Mouse (Mus musculus) adrenal gland, postnatal 10 days (tissue): ENCODE results near the gene Nptn. TPM values are rescaled to one million over a fixed set of nuclear protein-coding genes. Genes with fewer than 3 reads are reported as not detected.
"Not testable (repeated sequence)": the region's sequence is repeated elsewhere in the genome, so short reads cannot be mapped to it uniquely, and the experiment has no call there.

Source experiments
- DNase-seq: peaks from one replicate; pipeline ENCODE4 v3.0.0; 2021; ENCODE audit warnings: mixed read lengths
- total RNA-seq, 2 experiments: library from RNA; stranded (reverse); gene quantifications; 2 replicates each; pipeline ENCODE4 v1.2.3; 2021

Gene Nptn
- total RNA-seq, 2 experiments from 2014 or later: 172 to 178 TPM

DNA sequence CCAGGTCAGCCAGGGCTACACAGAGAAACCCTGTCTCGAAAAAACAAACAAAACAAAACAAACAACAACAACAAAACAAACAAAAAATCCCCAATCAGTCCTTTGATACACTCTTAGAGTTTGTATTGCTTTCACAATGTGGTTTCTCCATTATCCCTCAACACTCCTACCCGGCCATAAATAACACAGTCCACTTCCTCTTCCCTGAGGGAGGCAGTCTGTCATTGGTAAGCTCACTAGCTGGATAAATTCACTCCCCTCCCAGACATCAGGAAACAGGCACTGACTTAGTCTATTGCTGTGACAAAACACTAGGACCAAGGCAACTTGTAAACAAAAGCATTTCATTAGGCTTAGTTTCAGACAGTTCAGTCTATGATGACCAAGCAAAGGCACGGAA is 21.8 kb upstream of the Nptn start:
- no peak for DNase-seq

DNA sequence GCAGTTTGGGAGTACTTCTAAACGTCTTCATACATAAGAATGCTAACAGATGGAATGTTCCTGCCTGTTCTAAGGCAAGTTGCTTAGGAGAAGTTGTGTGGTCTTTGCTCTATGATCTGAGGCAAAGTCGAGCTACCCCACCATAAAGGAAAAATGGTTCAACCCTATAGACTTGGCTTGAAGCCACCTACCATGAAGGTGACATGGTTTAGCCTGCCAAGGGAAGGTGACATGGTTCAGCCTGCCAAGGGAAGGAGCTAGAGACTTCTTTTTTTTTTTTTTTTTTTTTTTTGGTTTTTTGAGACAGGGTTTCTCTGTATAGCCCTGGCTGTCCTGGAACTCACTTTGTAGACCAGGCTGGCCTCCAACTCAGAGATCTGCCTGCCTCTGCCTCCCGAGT is 16.1 kb upstream of the Nptn start:
- DNase-seq: not testable (repeated sequence)

DNA sequence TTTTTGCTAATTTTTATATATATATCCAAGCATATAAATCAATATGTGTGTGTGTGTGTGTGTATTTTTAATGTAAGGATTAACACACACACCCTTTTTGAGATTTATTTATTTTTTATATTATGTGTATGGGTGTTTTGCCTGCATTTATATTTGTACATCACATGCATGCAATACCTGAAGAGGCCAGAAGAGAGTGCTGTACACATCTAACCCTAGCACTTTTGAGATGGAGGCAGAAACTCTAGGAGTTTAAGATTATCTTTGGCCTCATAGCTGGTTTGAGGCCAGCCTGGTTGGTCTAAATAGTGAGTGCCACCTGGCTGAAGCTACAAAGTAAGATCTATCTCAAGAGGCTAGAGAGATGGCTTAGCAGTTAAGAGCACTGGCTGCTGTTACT is 14.4 kb upstream of the Nptn start:
- no peak for DNase-seq

- DNase-seq: no peak
These were observed 11.0 kb upstream of the Nptn start for GRCm38 (mm10) chr9:58571001-58571400.

GRCm38 (mm10) chr9:58578669-58579068 is 3.4 kb upstream of the Nptn start:
- DNase-seq: peak; percentile 93

DNA sequence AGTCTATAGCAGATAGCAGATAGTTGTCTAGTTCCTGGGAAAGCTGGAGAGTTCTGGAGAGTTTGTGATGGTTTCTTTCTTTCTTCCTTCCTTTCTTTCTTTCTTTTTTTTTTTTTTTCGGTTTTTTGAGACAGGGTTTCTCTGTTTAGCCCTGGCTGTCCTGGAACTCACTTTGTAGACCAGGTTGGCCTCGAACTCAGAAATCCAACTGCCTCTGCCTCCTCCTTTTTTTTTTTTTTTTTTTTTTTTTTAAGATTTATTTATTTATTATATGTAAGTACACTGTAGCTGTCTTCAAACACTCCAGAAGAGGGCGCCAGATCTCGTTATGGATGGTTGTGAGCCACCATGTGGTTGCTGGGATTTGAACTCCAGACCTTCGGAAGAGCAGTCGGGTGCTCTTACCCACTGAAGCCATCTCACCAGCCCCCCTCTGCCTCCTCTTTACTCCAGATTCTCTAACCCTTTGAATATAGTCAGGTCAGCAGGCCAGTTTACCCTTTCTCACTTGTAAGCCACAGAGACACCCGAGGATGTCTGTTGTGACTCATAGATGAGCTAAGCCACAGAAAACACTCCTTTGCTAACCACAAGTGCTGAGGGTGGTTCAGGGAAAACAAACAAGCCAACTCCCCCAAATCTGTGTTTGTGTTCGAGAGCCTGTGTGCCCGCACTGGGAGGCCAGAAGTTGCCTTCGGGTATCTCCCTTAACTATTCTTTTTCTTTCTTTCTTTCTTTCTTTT is 1.4 kb upstream of the Nptn start:
- DNase-seq: not testable (repeated sequence)

DNA sequence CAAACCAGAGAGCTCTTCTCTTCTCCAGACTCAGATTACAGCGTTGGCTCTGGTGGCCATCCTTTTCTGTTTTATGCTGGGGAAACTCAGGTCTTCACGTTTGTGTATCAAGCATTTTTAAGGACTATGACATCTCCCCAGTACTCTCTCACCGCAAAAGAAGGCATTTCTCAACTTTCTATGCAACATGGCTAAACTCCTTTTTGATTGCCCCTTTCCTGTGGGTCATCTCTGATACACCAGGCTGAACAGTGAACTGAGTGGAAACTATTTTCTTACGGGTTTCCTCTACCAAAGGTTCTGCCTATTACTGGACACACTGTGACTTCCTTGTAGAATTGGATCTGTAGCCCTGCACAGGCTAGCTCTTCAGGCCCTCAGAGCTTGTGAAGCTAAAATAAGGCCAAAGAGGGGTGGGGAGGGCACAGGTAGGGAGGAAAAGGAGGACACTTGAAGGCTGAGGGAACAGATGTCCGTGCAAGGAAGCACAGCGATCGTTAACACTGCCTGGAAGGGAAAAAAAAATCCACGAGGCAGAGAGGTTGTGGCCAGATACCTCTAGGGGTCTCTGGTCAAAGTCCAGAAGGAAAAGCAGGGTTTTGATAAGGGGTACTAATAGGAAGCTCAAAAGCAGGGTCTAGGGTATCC is 633 bp upstream of the Nptn start:
- no peak for DNase-seq

DNA sequence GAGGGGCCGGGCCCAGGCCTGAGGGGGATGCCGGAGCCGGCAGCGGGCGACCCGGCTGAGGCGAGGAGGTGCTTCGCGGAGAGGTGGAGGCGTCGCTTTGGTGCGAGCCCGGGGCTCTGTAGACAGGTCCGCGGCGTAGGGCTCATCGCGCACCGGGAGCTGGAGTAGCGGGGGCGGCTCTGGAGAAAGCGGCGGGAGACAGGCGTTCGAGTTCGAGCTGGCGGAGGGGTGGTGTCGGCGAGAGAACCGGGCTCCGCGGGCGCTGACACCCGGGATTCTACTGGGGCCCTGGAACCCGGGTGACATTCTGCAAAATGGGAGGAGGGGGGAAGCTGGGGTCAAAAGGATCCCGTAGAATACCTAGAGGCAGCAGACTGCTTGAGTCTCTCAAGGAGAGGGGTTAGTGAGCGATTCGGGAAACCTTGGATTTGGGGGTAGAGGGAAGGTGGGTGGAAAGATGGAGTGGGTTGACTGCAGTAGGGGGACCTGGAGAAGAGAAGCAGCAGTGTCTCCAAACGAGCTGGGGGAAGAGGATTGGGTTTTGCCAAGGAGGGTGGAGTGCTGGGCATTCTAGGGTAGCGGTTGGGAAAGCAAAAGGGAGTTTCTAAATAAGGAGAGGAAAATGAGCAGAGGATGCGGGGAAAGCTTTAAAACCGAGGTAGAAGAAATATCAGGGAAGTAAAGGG is 684 bp downstream of the Nptn start:
- peak; percentile 64 for DNase-seq

DNA sequence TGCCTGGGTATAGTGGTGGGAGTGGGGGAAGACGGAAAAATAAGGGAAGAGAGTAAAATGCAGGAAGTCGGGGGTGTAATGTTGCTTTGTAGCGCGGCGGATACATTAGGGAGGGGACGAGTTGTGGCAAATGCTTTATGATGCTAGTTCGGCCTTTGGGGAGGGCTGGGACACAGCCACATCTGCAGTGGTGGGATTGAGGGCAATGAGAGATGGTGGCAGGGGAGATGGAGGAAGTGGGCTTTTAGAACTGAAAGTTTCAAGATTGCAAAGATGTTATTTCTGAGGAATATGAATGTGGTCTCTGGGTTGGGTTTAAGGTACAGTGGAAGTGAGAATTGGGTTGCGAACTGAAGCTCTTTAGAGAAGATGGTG is 1.2 kb downstream of the Nptn start:
- DNase-seq: peak; percentile 25

DNA sequence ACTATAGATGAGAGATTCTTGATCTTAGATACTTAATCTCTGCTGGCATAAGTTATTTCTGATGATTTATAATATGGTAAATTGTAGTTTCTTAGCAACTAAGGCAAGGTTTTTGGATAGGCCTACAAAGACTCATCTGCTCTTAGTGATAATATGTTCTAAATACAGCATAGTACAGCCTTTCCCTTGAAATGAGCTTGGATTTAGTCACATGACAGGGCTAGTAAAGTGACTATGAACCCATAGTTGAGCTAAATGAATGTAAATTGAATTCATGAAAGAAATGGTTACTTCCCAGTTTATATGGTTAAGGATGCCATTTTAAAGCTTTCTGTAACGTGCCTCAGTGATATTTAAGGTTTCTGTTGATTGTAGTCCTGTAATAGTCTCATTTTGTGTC is 2.3 kb downstream of the Nptn start:
- DNase-seq: no peak

DNA sequence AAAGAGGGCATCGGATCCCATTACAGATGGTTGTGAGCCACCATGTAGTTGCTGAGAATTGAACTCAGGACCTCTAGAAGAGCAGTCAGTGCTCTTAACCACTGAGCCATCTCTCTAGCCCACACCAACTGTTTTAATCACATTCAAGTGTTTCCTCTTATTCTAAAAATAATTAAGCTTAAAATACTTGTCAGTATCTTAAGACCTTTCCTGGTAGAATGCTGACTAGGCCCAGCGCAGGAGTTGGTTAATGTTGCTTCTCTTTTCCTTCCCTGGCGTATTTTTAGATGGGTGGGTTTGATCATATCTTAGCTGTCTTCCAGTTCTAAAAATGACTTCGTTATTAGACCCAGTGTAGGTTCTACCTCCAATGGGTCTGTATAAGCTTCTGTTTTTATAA is 6.6 kb downstream of the Nptn start:
- no peak for DNase-seq

- no peak for DNase-seq
These were observed 13.3 kb downstream of the Nptn start for GRCm38 (mm10) chr9:58595313-58595712.

DNA sequence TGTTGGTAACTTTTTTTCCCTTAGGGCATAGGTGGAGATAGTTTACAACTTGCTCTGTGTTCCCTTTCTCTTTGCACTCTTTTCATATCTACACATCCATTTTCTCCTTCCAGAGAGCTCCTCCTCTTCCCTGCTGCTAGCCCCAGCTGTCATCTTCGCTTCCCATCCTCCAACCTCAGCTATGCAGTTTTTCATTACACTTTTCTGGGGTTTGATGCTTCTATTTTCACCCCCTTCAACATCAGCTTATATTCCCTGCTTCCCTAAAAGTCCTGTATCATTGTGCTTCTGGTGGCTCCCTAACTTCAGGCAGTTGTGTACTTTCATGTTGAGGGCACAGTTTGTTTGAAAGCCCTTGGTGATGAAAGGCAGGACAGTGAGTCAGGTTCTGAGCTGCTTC is 31.8 kb downstream of the Nptn start:
- no peak for DNase-seq

- no peak for DNase-seq
These were observed 33.3 kb downstream of the Nptn start for GRCm38 (mm10) chr9:58615064-58615938.

- DNase-seq: no peak
These were observed 41.0 kb downstream of the Nptn start for GRCm38 (mm10) chr9:58623009-58623408.

- DNase-seq: no peak
These were observed 45.2 kb downstream of the Nptn start for GRCm38 (mm10) chr9:58627197-58627596.

GRCm38 (mm10) chr9:58630441-58630840 is 48.4 kb downstream of the Nptn start:
- DNase-seq: no peak

- no peak for DNase-seq
These were observed 66.6 kb downstream of the Nptn start for GRCm38 (mm10) chr9:58648406-58649264.

- no peak for DNase-seq
These were observed 67.2 kb downstream of the Nptn start for GRCm38 (mm10) chr9:58649265-58649626.

DNA sequence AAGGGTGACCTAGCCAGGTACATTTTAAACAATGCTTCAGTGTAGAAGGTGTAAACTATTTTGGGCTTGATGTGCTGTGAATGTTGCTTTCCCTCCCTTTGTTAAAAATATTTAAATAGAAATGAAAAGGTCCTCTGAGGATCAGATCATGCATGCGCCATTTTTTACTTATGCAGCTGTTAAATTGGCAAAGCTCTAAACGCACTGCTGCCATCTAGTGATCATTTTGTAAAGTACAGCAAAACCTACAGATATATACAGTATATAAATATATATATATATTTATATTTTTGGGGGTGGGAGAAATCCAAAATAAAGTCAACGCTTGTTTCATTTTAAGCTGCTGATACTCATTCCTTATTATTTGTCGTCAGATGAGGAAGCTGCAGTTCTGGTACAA is 70.0 kb downstream of the Nptn start:
- peak; percentile 51 for DNase-seq

- no peak for DNase-seq
These were observed 72.5 kb downstream of the Nptn start for GRCm38 (mm10) chr9:58654494-58654893.

DNA sequence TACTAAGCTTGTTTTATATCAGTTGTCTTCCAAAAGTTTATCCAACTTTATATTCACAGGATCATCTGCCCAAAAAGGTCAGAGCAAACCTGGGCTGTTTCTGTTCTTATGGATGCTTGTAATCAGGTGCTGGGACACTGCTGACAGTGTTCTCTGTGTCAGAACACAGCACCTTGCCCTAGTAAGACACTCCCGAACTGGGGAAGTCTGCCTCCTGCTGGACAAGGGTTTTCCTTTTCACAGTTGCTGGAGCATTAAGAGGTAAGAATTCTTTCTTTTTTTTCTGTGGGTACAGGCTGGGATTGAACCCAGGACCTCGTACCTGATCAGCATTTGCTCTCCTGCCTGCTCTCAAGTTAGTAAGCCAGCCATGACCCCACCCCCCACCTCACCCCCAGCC is 74.4 kb downstream of the Nptn start:
- DNase-seq: peak; percentile 23
